Mouse (Mus musculus) layer of hippocampus, postnatal 25 days (tissue): Measurements from ENCODE around the gene Tmem185a. TPM values are rescaled to one million over a fixed set of nuclear protein-coding genes. Genes with fewer than 3 reads are reported as not detected.
"Not testable (repeated sequence)": the region's sequence is repeated elsewhere in the genome, so short reads cannot be mapped to it uniquely, and the experiment has no call there.

ENCODE experiments used
- DNase-seq, 2 experiments: peaks; one replicate each; pipeline ENCODE4 v3.0.0; 2022; ENCODE audit warnings: mixed read lengths in 2 of 2, low spot score in 1 of 2; ENCODE audit errors: extremely low spot score in 1 of 2
- total RNA-seq, 2 experiments: library from RNA; stranded (reverse); gene quantifications; 2 replicates each; pipeline ENCODE4 v1.2.3; 2021

Tmem185a gene
- 10 to 100 TPM; 47.1 to 49.0 TPM for total RNA-seq

- DNase-seq, result peak; percentile 65 to 78
Observed at GRCm38 (mm10) chrX:70476792-70477776, at the start of gene Tmem185a. Gene Tmem185a, minus strand, starts transcription at chrX:70477180.

- not testable (repeated sequence) for DNase-seq
Observed at GRCm38 (mm10) chrX:70514413-70514812, 37.4 kb upstream of the Tmem185a start.

GRCm38 (mm10) chrX:70487328-70487727 is 10.3 kb upstream of the Tmem185a start:
- DNase-seq, result not testable (repeated sequence)

GRCm38 (mm10) chrX:70482154-70482553 is 5.2 kb upstream of the Tmem185a start:
- DNase-seq, result no peak

- DNase-seq, result no peak
Observed at GRCm38 (mm10) chrX:70478701-70479100, 1.7 kb upstream of the Tmem185a start.

- DNase-seq, result no peak
Observed at GRCm38 (mm10) chrX:70475215-70475765, 1.7 kb downstream of the Tmem185a start.

- no peak for DNase-seq
Observed at GRCm38 (mm10) chrX:70466897-70467296, 10.1 kb downstream of the Tmem185a start.

- no peak for DNase-seq
Observed at GRCm38 (mm10) chrX:70465489-70465888, 11.5 kb downstream of the Tmem185a start.

GRCm38 (mm10) chrX:70463621-70464020 is 13.4 kb downstream of the Tmem185a start:
- no peak for DNase-seq

- DNase-seq, result not testable (repeated sequence)
Observed at GRCm38 (mm10) chrX:70452359-70452758, 24.6 kb downstream of the Tmem185a start.

GRCm38 (mm10) chrX:70425473-70425872 is 51.5 kb downstream of the Tmem185a start:
- DNase-seq, result not testable (repeated sequence)

Other genes starting within 250 kb of the Tmem185a start
- gene Ids, start 112.1 kb downstream of the Tmem185a start, total RNA-seq, result 100 to 1,000 TPM; 285 to 292 TPM
- gene 1110012L19Rik, start 91.3 kb downstream of the Tmem185a start, total RNA-seq, result 10 to 100 TPM; 13.8 to 17.2 TPM